Mouse (Mus musculus) cerebellum, postnatal 14 days (tissue): Measurements from ENCODE around the gene Rpl21.

ENCODE experiments used
- DNase-seq, 2 experiments: peaks; one replicate each; pipeline ENCODE4 v3.0.0; 2021; ENCODE audit warnings: mixed read lengths in 2 of 2

Rpl21 gene

GRCm38 (mm10) chr5:146832769-146833448 is at the start of gene Rpl21:
Rpl21 (plus strand) TSS chr5:146832890.
- peak; percentile 94 to 97 for DNase-seq

GRCm38 (mm10) chr5:146783300-146783699 is 49.4 kb upstream of the Rpl21 start:
- DNase-seq = peak; percentile 41 to 48

GRCm38 (mm10) chr5:146783891-146784290 is 48.8 kb upstream of the Rpl21 start:
- no peak for DNase-seq

GRCm38 (mm10) chr5:146786123-146786522 is 46.6 kb upstream of the Rpl21 start:
- DNase-seq = no peak

GRCm38 (mm10) chr5:146789413-146789812 is 43.3 kb upstream of the Rpl21 start:
- DNase-seq = no peak

GRCm38 (mm10) chr5:146790944-146791343 is 41.7 kb upstream of the Rpl21 start:
- DNase-seq = peak; percentile 75

GRCm38 (mm10) chr5:146792140-146792791 is 40.4 kb upstream of the Rpl21 start:
- DNase-seq = no peak

- no peak for DNase-seq
These were observed 39.0 kb upstream of the Rpl21 start for GRCm38 (mm10) chr5:146793630-146794083.

GRCm38 (mm10) chr5:146794084-146794852 is 38.4 kb upstream of the Rpl21 start:
- peak; percentile 63 to 71 for DNase-seq

- DNase-seq = peak; percentile 99
These were observed 37.8 kb upstream of the Rpl21 start, which contains the start of gene Usp12 for GRCm38 (mm10) chr5:146794853-146795252. Usp12 (minus strand) TSS chr5:146795006.

GRCm38 (mm10) chr5:146795728-146796127 is 37.0 kb upstream of the Rpl21 start:
- DNase-seq = no peak

GRCm38 (mm10) chr5:146798031-146798430 is 34.7 kb upstream of the Rpl21 start:
- no peak for DNase-seq

- no peak for DNase-seq
These were observed 26.7 kb upstream of the Rpl21 start for GRCm38 (mm10) chr5:146806004-146806430.

- no peak for DNase-seq
These were observed 22.7 kb upstream of the Rpl21 start for GRCm38 (mm10) chr5:146809951-146810350.

GRCm38 (mm10) chr5:146812866-146813265 is 19.8 kb upstream of the Rpl21 start:
- no peak for DNase-seq

GRCm38 (mm10) chr5:146813421-146813820 is 19.3 kb upstream of the Rpl21 start:
- no peak for DNase-seq

GRCm38 (mm10) chr5:146815394-146815793 is 17.3 kb upstream of the Rpl21 start:
- DNase-seq = no peak

- DNase-seq = no peak
These were observed 15.1 kb upstream of the Rpl21 start for GRCm38 (mm10) chr5:146817583-146817982.

GRCm38 (mm10) chr5:146818906-146819623 is 13.6 kb upstream of the Rpl21 start:
- no peak for DNase-seq

- no peak for DNase-seq
These were observed 9.7 kb upstream of the Rpl21 start for GRCm38 (mm10) chr5:146823005-146823404.

GRCm38 (mm10) chr5:146829528-146829927 is 3.2 kb upstream of the Rpl21 start:
- no peak for DNase-seq

GRCm38 (mm10) chr5:146832435-146832768 is 288 bp upstream of the Rpl21 start:
- no peak for DNase-seq

GRCm38 (mm10) chr5:146833673-146834201 is 1.0 kb downstream of the Rpl21 start:
- no peak for DNase-seq
